9 mouse cellular contexts compared by ENCODE assay signal in the genomic region with DNA sequence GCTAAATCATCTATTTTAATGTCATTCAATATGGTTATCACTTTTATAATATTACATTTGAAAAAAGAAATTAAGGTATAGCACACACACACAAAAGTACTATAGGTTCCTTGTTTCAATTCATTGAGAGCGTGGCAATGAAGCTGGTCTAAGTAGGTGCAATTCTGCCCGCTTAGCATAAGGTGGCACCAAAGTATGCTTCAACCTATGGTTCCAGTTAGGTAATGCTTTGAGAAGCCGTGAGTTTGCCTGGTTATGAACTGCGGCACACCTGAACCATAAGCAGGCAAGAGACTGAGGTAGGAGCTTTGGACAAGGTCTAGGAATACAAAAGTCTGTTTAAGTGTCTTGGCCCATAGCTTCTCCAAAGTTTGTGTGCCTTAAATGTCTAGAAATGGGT.
DNase-seq lines count a peak whose midpoint lies in the region; ATAC-seq and TF ChIP-seq lines count a peak whose summit lies in the region.
"Had no signal": no experiment of that assay in that cellular context is flagged by ENCODE, and none has a peak within 500 bp of the region (broad histone marks: within the 10 kb centered on the region; RNA-seq: fewer than 3 reads in every experiment).

No protein-coding gene starts in this region.

- no peak for ATAC-seq in hindbrain, embryonic 11.5 days (ENCODE audit: low FRiP score)
- 0 out of 2 replicates have a peak, but pooled peaks have one; percentile 29 for ATAC-seq in G1E (ENCODE audit: extremely low read depth, insufficient number of reproducible peaks, low FRiP score, poor library complexity, severe bottlenecking)
- peak; percentile 76 for ATAC-seq in common myeloid progenitor, adult 5-6 weeks (replicated peaks; ENCODE audit: low read depth, poor library complexity, severe bottlenecking)
- peak; percentile 67 for ATAC-seq in intestine, embryonic 16.5 days
- peak; percentile 61; the same call in 1 of the 2 replicates for ATAC-seq in liver, postnatal 0 days

- 31% methylated on average over 4 of the region's 4 CpGs for WGBS in hindbrain, embryonic 11.5 days
- 32% methylated on average over 4 of the region's 4 CpGs for WGBS in hindbrain, embryonic 10.5 days
- WGBS in intestine, embryonic 16.5 days: 14% methylated on average over 4 of the region's 4 CpGs
- 14% methylated on average over 4 of the region's 4 CpGs for WGBS in liver, postnatal 0 days (ENCODE audit: insufficient replicate concordance)

- no peak overlapping the region for H3K4me3 ChIP-seq in hindbrain, embryonic 11.5 days (ENCODE audit: low read depth, low read length)
- H3K4me3 ChIP-seq in hindbrain, embryonic 10.5 days: no peak overlapping the region
- no peak overlapping the region for H3K4me3 ChIP-seq in G1E (ENCODE audit: low read depth, low read length)
- no peak overlapping the region for H3K4me3 ChIP-seq in intestine, embryonic 16.5 days (ENCODE audit: low read length)
- no peak overlapping the region for H3K4me3 ChIP-seq in liver, postnatal 0 days (ENCODE audit: low read depth, low read length)
- H3K4me3 ChIP-seq: embryonic facial prominence, embryonic 12.5 days had no signal

- TF ChIP-seq EP300 in liver, postnatal 0 days (IDR thresholded peaks at IDR 0.05; ENCODE audit: low read depth): no peak

- TF ChIP-seq CTCF in G1E (IDR thresholded peaks at IDR 0.05; ENCODE audit: low read depth, low read length): no peak
- TF ChIP-seq CTCF in liver, postnatal 0 days (IDR thresholded peaks at IDR 0.05; ENCODE audit: low read depth): peak; percentile 83

- H3K9ac ChIP-seq in hindbrain, embryonic 11.5 days (ENCODE audit: low read depth, low read length): no peak overlapping the region
- H3K9ac ChIP-seq in intestine, embryonic 16.5 days (ENCODE audit: low read depth, low read length): no peak overlapping the region
- no peak overlapping the region for H3K9ac ChIP-seq in liver, postnatal 0 days (replicated peaks)
- H3K9ac ChIP-seq: embryonic facial prominence, embryonic 12.5 days had no signal

- H3K9me3 ChIP-seq in hindbrain, embryonic 11.5 days (ENCODE audit: control insufficient read depth, low read length): no peaks in the 10 kb centered on the region
- H3K9me3 ChIP-seq in hindbrain, embryonic 10.5 days: no peaks in the 10 kb centered on the region
- H3K9me3 ChIP-seq in G1E (replicated peaks): no peaks in the 10 kb centered on the region
- H3K9me3 ChIP-seq in intestine, embryonic 16.5 days (ENCODE audit: control insufficient read depth, low read length): no peaks in the 10 kb centered on the region
- H3K9me3 ChIP-seq in liver, postnatal 0 days (ENCODE audit: low read length): no peaks in the 10 kb centered on the region
- H3K9me3 ChIP-seq: embryonic facial prominence, embryonic 12.5 days had no signal

- DNase-seq in hindbrain, embryonic 11.5 days (ENCODE audit: low spot score): peak; percentile 28
- DNase-seq in hindbrain, embryonic 10.5 days (ENCODE audit: low spot score): no peak
- peak; percentile 24 for DNase-seq in G1E (ENCODE audit: low spot score)
- DNase-seq in liver, postnatal 0 days: peak; percentile 30
- DNase-seq in right cerebral cortex, adult 2 months (ENCODE audit: low spot score in 2 of 2): peak; percentile 30 to 52
- DNase-seq in urinary bladder, postnatal 10 days (ENCODE audit: low spot score): no peak

- no peak overlapping the region for H3K4me2 ChIP-seq in hindbrain, embryonic 11.5 days (replicated peaks; ENCODE audit: low read depth, low read length)
- H3K4me2 ChIP-seq in intestine, embryonic 16.5 days (ENCODE audit: low read depth, low read length): no peak overlapping the region
- H3K4me2 ChIP-seq in liver, postnatal 0 days (ENCODE audit: low read depth, low read length): no peak overlapping the region
- H3K4me2 ChIP-seq: embryonic facial prominence, embryonic 12.5 days had no signal

- no peaks in the 10 kb centered on the region for H3K27me3 ChIP-seq in hindbrain, embryonic 11.5 days (ENCODE audit: control insufficient read depth, insufficient read depth, low read length)
- H3K27me3 ChIP-seq in hindbrain, embryonic 10.5 days (ENCODE audit: insufficient read depth, poor library complexity, severe bottlenecking): no peaks in the 10 kb centered on the region
- peaks cover 5% of the 10 kb centered on the region for H3K27me3 ChIP-seq in G1E (ENCODE audit: insufficient read depth, low read length)
- no peaks in the 10 kb centered on the region for H3K27me3 ChIP-seq in intestine, embryonic 16.5 days (replicated peaks; ENCODE audit: control insufficient read depth, insufficient read depth, low read length)
- H3K27me3 ChIP-seq in liver, postnatal 0 days (ENCODE audit: insufficient read depth, low read length): no peaks in the 10 kb centered on the region
- H3K27me3 ChIP-seq: embryonic facial prominence, embryonic 12.5 days had no signal

- H3K27ac ChIP-seq in hindbrain, embryonic 11.5 days (ENCODE audit: low read depth, low read length): no peak overlapping the region
- no peak overlapping the region for H3K27ac ChIP-seq in hindbrain, embryonic 10.5 days
- H3K27ac ChIP-seq in intestine, embryonic 16.5 days (ENCODE audit: low read length): no peak overlapping the region
- H3K27ac ChIP-seq in liver, postnatal 0 days (ENCODE audit: low read depth): no peak overlapping the region
- H3K27ac ChIP-seq: embryonic facial prominence, embryonic 12.5 days had no signal

- H3K36me3 ChIP-seq in hindbrain, embryonic 11.5 days (ENCODE audit: control insufficient read depth, insufficient read depth, low read length): no peaks in the 10 kb centered on the region
- no peaks in the 10 kb centered on the region for H3K36me3 ChIP-seq in hindbrain, embryonic 10.5 days
- no peaks in the 10 kb centered on the region for H3K36me3 ChIP-seq in G1E (replicated peaks)
- no peaks in the 10 kb centered on the region for H3K36me3 ChIP-seq in intestine, embryonic 16.5 days (ENCODE audit: control insufficient read depth, insufficient read depth, low read length)
- no peaks in the 10 kb centered on the region for H3K36me3 ChIP-seq in liver, postnatal 0 days (replicated peaks; ENCODE audit: insufficient read depth, low read length)
- H3K36me3 ChIP-seq: embryonic facial prominence, embryonic 12.5 days had no signal

- no peaks in the 10 kb centered on the region for H3K4me1 ChIP-seq in hindbrain, embryonic 11.5 days (replicated peaks; ENCODE audit: control insufficient read depth, insufficient read depth, low read length)
- no peaks in the 10 kb centered on the region for H3K4me1 ChIP-seq in hindbrain, embryonic 10.5 days (replicated peaks)
- H3K4me1 ChIP-seq in G1E (ENCODE audit: insufficient read depth, low read depth, low read length): peaks cover 14% of the 10 kb centered on the region
- no peaks in the 10 kb centered on the region for H3K4me1 ChIP-seq in intestine, embryonic 16.5 days (ENCODE audit: control insufficient read depth, insufficient read depth, low read length)
- H3K4me1 ChIP-seq in liver, postnatal 0 days (ENCODE audit: insufficient read depth): no peaks in the 10 kb centered on the region
- H3K4me1 ChIP-seq: embryonic facial prominence, embryonic 12.5 days had no signal

Comparison
In these comparisons a context has a peak if more than half of its experiments do, and no peak if none do; other contexts are left out.
1. DNase-seq: peak in hindbrain, embryonic 11.5 days (single experiment), G1E (single experiment), liver, postnatal 0 days (single experiment) and right cerebral cortex, adult 2 months (2 of 2); none in hindbrain, embryonic 10.5 days (single experiment) and urinary bladder, postnatal 10 days (single experiment).